In genomic region chr1:136128416-136128815, GRCm38 (mm10) we compare ENCODE assay signal across 10 mouse cellular contexts. TPM values are rescaled to one million over a fixed set of nuclear protein-coding genes. Genes with fewer than 3 reads are reported as not detected.
DNase-seq lines count a peak whose midpoint lies in the region; ATAC-seq and TF ChIP-seq lines count a peak whose summit lies in the region.
"Had no signal": no experiment of that assay in that cellular context is flagged by ENCODE, and none has a peak within 500 bp of the region (broad histone marks: within the 10 kb centered on the region; RNA-seq: fewer than 3 reads in every experiment).

No protein-coding gene starts in this region.

- H3K9me3 ChIP-seq in hindbrain, embryonic 14.5 days (ENCODE audit: control insufficient read depth, low read length) = no peaks in the 10 kb centered on the region
- H3K9me3 ChIP-seq in hindbrain, postnatal 0 days (ENCODE audit: low read length) = no peaks in the 10 kb centered on the region
- H3K9me3 ChIP-seq: limb, embryonic 13.5 days had no signal

- no peaks in the 10 kb centered on the region for H3K27me3 ChIP-seq in hindbrain, embryonic 14.5 days (ENCODE audit: control insufficient read depth, insufficient read depth, low read length)
- H3K27me3 ChIP-seq in hindbrain, postnatal 0 days (ENCODE audit: insufficient read depth, low read length) = no peaks in the 10 kb centered on the region
- no peaks in the 10 kb centered on the region for H3K27me3 ChIP-seq in spleen, adult 2 months (ENCODE audit: control insufficient read depth, insufficient read depth, low read length)
- H3K27me3 ChIP-seq: limb, embryonic 13.5 days had no signal

- TF ChIP-seq CTCF in hindbrain, postnatal 0 days (IDR thresholded peaks at IDR 0.05; ENCODE audit: low read depth) = no peak
- no peak for TF ChIP-seq CTCF in spleen, adult 2 months (IDR thresholded peaks at IDR 0.05; ENCODE audit: extremely low read depth, insufficient read depth, insufficient read length, insufficient replicate concordance)

- peaks cover 14% of the 10 kb centered on the region for H3K4me1 ChIP-seq in hindbrain, embryonic 14.5 days (replicated peaks; ENCODE audit: control insufficient read depth, insufficient read depth, low read length)
- peaks cover 19% of the 10 kb centered on the region for H3K4me1 ChIP-seq in hindbrain, postnatal 0 days (ENCODE audit: insufficient read depth, low read length)
- H3K4me1 ChIP-seq in spleen, adult 2 months (ENCODE audit: control insufficient read depth, insufficient read depth, insufficient read length) = peaks cover 36% of the 10 kb centered on the region

- no peak for TF ChIP-seq POLR2A in spleen, adult 2 months (IDR thresholded peaks at IDR 0.05; ENCODE audit: low read depth, low read length)

- ATAC-seq in hindbrain, embryonic 14.5 days (ENCODE audit: low FRiP score) = no peak
- ATAC-seq in hindbrain, postnatal 0 days = no peak

- H3K27ac ChIP-seq in hindbrain, embryonic 14.5 days = 0 out of 2 replicates have a peak overlapping the region, but pooled peaks have one; percentile 20
- H3K27ac ChIP-seq in hindbrain, postnatal 0 days = no peak overlapping the region
- H3K27ac ChIP-seq in spleen, adult 2 months (ENCODE audit: insufficient read depth, low read length) = 0 out of 2 replicates have a peak overlapping the region, but pooled peaks have one; percentile 19
- H3K27ac ChIP-seq: limb, embryonic 13.5 days had no signal

- no peak for DNase-seq in hindbrain, embryonic 14.5 days (ENCODE audit: low spot score)
- no peak for DNase-seq in hindbrain, postnatal 0 days (ENCODE audit: low spot score)
- no peak for DNase-seq in spleen, adult 2 months (ENCODE audit: low read depth in 1 of 2, low spot score in 2 of 2)
- DNase-seq in spleen, adult 12 weeks (ENCODE audit: low spot score) = no peak
- DNase-seq in left cerebral cortex, postnatal 25 days (ENCODE audit: low spot score in 2 of 2) = peak; percentile 75 to 96
- DNase-seq in adrenal gland, adult 2 months = no peak
- DNase-seq in cerebellum, adult 18-20 months = no peak
- DNase-seq in urinary bladder, postnatal 10 days (ENCODE audit: low spot score) = no peak
- DNase-seq: adrenal gland, adult 8-10 months had no signal

- H3K9ac ChIP-seq in hindbrain, embryonic 14.5 days = no peak overlapping the region
- H3K9ac ChIP-seq in hindbrain, postnatal 0 days (replicated peaks; ENCODE audit: low read length) = no peak overlapping the region

- no peak overlapping the region for H3K4me3 ChIP-seq in hindbrain, embryonic 14.5 days (replicated peaks; ENCODE audit: low read length)
- no peak overlapping the region for H3K4me3 ChIP-seq in hindbrain, postnatal 0 days (ENCODE audit: low read length)
- H3K4me3 ChIP-seq in spleen, adult 2 months (ENCODE audit: extremely low read depth, insufficient read depth, insufficient read length) = no peak overlapping the region
- H3K4me3 ChIP-seq: limb, embryonic 13.5 days had no signal

- H3K4me2 ChIP-seq in hindbrain, embryonic 14.5 days (replicated peaks) = no peak overlapping the region
- no peak overlapping the region for H3K4me2 ChIP-seq in hindbrain, postnatal 0 days (ENCODE audit: low read depth, low read length)
- H3K4me2 ChIP-seq: limb, embryonic 13.5 days had no signal

- no peaks in the 10 kb centered on the region for H3K36me3 ChIP-seq in hindbrain, embryonic 14.5 days (replicated peaks; ENCODE audit: control insufficient read depth, insufficient read depth)
- H3K36me3 ChIP-seq in hindbrain, postnatal 0 days (ENCODE audit: insufficient read depth, low read length) = no peaks in the 10 kb centered on the region
- H3K36me3 ChIP-seq in spleen, adult 2 months (ENCODE audit: control insufficient read depth, insufficient read depth, low read length) = no peaks in the 10 kb centered on the region
- H3K36me3 ChIP-seq: limb, embryonic 13.5 days had no signal

- intact Hi-C loops in left cerebral cortex, postnatal 25 days (cut with DNase I) = no loop called here

- 49% methylated on average over 5 of the region's 5 CpGs for WGBS in hindbrain, embryonic 14.5 days
- WGBS in hindbrain, postnatal 0 days = 41% methylated on average over 5 of the region's 5 CpGs
- 41% methylated on average over 5 of the region's 5 CpGs for WGBS in spleen, adult 2 months

RNA-seq across cellular contexts. Expression of gene Kif21b, which starts 2.8 kb away (rescaled TPM):
- 49.4 and 51.7 TPM in 2 replicates for polyA plus RNA-seq in hindbrain, embryonic 14.5 days (2014; fragmentation: Nextera tagmentation; extraction: Ambion mirVana)
- 144 and 155 TPM in 2 replicates for total RNA-seq in hindbrain, postnatal 0 days (2014; rRNA removed)
- 22.6 and 26.8 TPM in 2 replicates for polyA plus RNA-seq in hindbrain, postnatal 0 days (2015; fragmentation: Nextera tagmentation; extraction: Ambion mirVana)
- 79.2 and 111 TPM in 2 replicates for polyA plus RNA-seq in spleen, adult 2 months (2012; rRNA removed)
- 10 to 100 TPM; 68.4 to 73.0 TPM for total RNA-seq in left cerebral cortex, postnatal 25 days (2021)
- total RNA-seq in adrenal gland, adult 2 months (2021) = 1 to 10 TPM; 2.2 to 5.1 TPM
- polyA plus RNA-seq in adrenal gland, adult 2 months (2012; rRNA removed) = 4.5 and 6.5 TPM in 2 replicates

Comparison
In these comparisons a context has a peak if more than half of its experiments do, and no peak if none do; other contexts are left out.
1. DNase-seq: peak in left cerebral cortex, postnatal 25 days (2 of 2); none in hindbrain, embryonic 14.5 days (single experiment), hindbrain, postnatal 0 days (single experiment), spleen, adult 2 months (0 of 2), spleen, adult 12 weeks (single experiment), adrenal gland, adult 2 months (single experiment), cerebellum, adult 18-20 months (0 of 2) and urinary bladder, postnatal 10 days (single experiment).